Mouse (Mus musculus): ENCODE measurements around the gene Oprd1. TPM values are rescaled to one million over a fixed set of nuclear protein-coding genes. Genes with fewer than 3 reads are reported as not detected.

Gene Oprd1
- polyA plus RNA-seq, 1 experiment from 2014 or later = 0.90 TPM

DNA sequence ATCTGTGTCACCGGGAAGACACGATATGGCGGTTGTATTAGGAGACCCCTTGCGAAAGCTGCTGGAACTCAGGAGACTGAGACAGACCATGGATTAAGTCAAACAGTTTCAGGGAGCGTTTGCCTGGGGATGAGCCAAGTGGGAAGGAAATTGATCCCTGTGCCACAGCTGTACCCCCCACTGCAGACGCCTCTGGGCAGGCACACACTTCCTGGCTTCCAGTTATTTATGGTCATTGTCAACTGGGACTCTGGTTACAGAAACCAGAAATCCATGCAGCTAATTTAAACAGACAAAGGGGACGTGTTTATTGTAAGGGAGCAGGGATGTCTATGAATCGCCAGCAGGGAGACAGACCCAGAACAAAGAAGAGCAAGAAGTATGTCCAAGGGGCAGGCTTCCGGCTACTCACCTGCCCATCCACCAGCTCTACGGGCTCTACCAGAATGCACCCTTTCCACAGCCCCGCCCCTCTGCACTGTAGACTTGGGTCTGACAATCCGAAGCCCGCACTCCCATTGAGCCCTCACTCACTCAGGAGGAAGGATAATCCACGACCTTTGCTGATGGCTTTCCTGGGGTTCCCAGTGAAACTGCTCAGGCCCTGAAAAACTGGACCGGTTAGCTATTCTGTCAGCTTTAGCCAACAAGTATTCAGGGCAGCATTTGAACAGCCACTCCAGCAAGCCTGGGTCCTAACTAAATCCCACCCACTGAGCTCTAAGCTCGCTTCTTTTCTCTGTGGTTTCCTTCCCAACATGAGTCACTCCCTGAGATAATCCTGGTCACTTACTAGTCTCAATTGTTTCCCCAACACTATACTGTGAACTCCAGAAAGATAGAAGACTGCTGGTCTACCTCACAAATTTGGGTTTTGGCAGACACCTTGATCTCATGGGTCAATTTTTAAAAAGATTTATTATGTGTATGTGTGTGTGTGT is 22.3 kb upstream of the Oprd1 start:
- no peak for ATAC-seq (ENCODE audit: low FRiP score)
- 37% methylated on average over 16 of the region's 16 CpGs for WGBS
- H3K36me3 ChIP-seq = no peaks in the 10 kb centered on the region
- no peak overlapping the region for H3K4me3 ChIP-seq (replicated peaks)
- no peak overlapping the region for H3K4me2 ChIP-seq
- no peaks in the 10 kb centered on the region for H3K9me3 ChIP-seq (replicated peaks)
- H3K27me3 ChIP-seq (replicated peaks) = no peaks in the 10 kb centered on the region
- H3K27ac ChIP-seq (replicated peaks) = no peak overlapping the region
- no peak overlapping the region for H3K9ac ChIP-seq (replicated peaks)
- peaks cover 21% of the 10 kb centered on the region for H3K4me1 ChIP-seq

DNA sequence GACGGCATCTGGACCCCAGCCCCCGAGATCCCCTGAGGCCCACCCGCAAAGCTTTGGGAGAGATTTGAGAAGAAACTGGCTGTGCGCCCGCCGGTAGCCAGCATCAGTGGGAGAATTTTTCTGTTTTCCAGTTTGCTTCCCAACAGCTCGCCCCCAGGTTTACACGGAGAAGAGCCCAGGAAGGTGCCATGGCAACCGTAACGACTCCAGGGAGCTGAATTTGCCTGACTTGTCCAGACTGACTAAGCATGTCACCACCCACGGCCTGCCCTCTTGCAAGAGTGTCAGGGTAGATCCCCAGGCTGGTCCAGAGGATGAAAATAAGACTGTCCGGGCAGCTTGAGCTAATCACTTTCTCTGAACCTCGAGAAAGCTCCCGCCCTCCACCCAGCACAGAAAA is 21.4 kb upstream of the Oprd1 start:
- no peaks in the 10 kb centered on the region for H3K9me3 ChIP-seq (replicated peaks)
- WGBS = 38% methylated on average over 14 of the region's 14 CpGs
- no peak overlapping the region for H3K9ac ChIP-seq (replicated peaks)
- H3K4me2 ChIP-seq = no peak overlapping the region
- H3K4me1 ChIP-seq = peaks cover 18% of the 10 kb centered on the region
- no peaks in the 10 kb centered on the region for H3K27me3 ChIP-seq (replicated peaks)
- ATAC-seq (ENCODE audit: low FRiP score) = no peak
- H3K27ac ChIP-seq (replicated peaks) = no peak overlapping the region
- no peak overlapping the region for H3K4me3 ChIP-seq (replicated peaks)
- H3K36me3 ChIP-seq = no peaks in the 10 kb centered on the region

DNA sequence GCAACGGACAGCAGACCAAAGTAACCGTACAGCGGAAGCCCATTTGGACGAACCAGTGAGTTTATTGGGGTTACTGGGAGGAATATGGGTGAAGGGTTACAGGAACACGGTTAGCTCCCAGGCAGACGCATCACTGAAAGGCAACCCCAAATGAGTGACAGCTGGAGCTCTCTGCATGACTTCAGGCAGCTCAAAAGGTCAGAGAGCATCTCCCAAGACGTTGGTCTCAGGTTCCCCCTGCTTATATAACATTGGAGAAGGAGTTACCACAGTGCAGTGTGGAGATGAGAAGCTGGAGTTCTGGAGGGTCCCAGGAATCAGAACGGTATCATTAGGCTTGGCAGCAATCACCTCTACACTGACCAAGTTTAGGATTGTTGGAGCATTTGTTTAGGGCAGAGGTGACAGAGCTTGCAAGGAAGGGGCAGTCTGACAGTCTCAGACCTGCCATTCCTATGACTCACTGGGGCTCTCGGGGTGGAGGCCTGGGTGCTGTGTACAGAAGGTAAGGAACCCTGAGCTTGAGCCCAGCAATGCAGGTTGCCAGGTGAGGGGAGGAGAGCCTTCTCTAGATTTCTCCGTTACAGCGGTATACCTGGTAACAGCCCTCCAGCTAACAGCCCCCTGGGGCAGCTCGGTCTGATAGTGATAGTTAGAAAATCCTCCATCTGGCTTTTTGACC is 12.8 kb upstream of the Oprd1 start:
- H3K9me3 ChIP-seq (replicated peaks) = no peaks in the 10 kb centered on the region
- no peaks in the 10 kb centered on the region for H3K27me3 ChIP-seq (replicated peaks)
- 65% methylated on average over 12 of the region's 12 CpGs for WGBS
- H3K4me3 ChIP-seq (replicated peaks) = no peak overlapping the region
- no peak for ATAC-seq (ENCODE audit: low FRiP score)
- no peaks in the 10 kb centered on the region for H3K36me3 ChIP-seq
- no peak overlapping the region for H3K27ac ChIP-seq (replicated peaks)
- no peak overlapping the region for H3K4me2 ChIP-seq
- peaks cover 7% of the 10 kb centered on the region for H3K4me1 ChIP-seq
- H3K9ac ChIP-seq (replicated peaks) = no peak overlapping the region

DNA sequence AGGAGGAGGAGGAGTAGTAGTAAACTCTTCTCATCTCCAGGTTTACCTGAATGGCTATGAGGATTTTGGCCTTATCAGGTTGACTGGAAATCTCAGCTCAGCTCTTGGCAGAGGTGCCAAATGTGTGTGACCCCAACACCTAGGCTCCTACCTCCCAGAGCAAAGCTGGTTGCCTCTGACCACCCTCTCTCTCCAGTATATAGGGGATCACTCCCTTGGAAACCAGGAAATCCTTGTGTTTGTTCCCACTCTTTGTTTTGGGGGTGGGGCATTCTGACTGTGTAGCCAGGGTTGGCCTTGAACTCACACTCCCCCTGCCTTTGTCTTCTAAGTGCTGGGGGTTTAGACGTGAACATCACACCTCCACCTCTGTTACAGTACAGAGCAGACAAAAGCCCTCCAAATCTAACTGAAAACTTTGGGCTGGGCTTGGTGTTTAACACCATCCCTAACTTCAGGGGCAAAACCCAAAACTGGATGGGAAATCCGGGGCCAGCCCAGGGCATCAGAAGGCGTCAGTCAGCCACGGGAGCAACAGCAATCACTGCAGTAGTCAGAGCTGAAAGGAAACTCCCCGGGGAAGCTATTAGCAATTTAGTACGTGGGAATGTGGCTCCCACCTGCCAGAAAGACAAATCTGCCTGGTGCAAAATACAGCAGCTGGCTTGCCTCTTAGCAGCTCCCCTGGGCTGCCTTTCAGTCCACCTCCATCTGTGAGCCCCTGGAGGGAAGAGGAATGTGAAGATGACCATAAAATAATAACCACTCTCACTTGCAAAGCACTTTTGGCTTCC is 10.8 kb upstream of the Oprd1 start:
- Histone ChIP-seq H3K4me2 (no peak overlapping the region), H3K9ac (replicated peaks) (no peak overlapping the region), H3K9me3 (replicated peaks) (no peaks in the 10 kb centered on the region), H3K4me1 (peaks cover 7% of the 10 kb centered on the region), H3K27me3 (replicated peaks) (no peaks in the 10 kb centered on the region), H3K27ac (replicated peaks) (no peak overlapping the region), H3K36me3 (no peaks in the 10 kb centered on the region), H3K4me3 (replicated peaks) (no peak overlapping the region)
- no peak for ATAC-seq (ENCODE audit: low FRiP score)
- 2% methylated on average over 6 of the region's 6 CpGs for WGBS

DNA sequence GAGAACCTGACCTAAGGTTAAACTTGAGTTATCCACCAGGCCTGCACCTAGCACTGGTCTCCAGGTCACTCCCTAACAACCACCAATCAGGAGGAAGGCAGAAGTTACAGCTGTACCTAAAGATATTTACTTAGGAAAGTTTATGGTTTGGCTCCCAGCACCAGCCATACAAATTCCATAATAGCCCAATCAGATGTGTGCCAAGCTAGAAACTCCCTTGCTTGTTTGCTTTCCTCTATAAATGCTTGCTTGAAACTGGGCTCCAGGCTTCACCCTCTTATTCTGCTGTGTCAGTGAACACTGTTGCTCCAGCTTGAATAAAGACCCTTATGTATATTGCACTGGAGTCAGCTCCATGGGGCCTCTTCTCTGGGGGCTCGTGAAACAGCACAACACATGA is 7.4 kb upstream of the Oprd1 start:
- Histone ChIP-seq H3K4me1 (peaks cover 7% of the 10 kb centered on the region), H3K4me3 (replicated peaks) (no peak overlapping the region), H3K4me2 (no peak overlapping the region), H3K27ac (replicated peaks) (no peak overlapping the region), H3K9ac (replicated peaks) (no peak overlapping the region), H3K27me3 (replicated peaks) (peaks cover 5% of the 10 kb centered on the region; the same call in 1 of the 2 replicates), H3K9me3 (replicated peaks) (no peaks in the 10 kb centered on the region), H3K36me3 (no peaks in the 10 kb centered on the region)
- 53% methylated on average over 1 of the region's 1 CpGs for WGBS
- no peak for ATAC-seq (ENCODE audit: low FRiP score)

DNA sequence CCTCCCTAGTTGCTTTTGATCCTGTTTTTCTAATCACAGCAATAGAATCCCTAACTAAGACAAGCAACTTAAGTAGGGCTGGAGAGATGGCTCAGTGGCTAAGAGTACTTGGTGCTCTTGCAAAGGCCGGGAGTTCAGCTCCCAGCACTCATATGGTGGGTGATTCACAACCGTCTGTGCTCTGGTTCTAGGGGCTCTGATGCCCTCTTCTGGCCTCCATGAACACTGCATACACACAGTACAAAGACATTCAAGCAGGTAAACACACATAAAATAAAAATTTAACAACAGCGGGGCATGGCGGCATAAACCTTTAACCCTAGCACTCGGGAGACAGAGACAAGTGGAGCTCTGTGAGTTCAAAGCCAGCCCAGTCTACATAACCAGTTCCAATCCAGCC is 1.9 kb upstream of the Oprd1 start:
- Histone ChIP-seq H3K4me1 (peaks cover 11% of the 10 kb centered on the region), H3K4me3 (replicated peaks) (no peak overlapping the region), H3K36me3 (no peaks in the 10 kb centered on the region), H3K27ac (replicated peaks) (no peak overlapping the region), H3K27me3 (replicated peaks) (peaks cover 59% of the 10 kb centered on the region), H3K4me2 (no peak overlapping the region), H3K9me3 (replicated peaks) (no peaks in the 10 kb centered on the region), H3K9ac (replicated peaks) (no peak overlapping the region)
- WGBS = 74% methylated on average over 5 of the region's 5 CpGs
- ATAC-seq (ENCODE audit: low FRiP score) = no peak

DNA sequence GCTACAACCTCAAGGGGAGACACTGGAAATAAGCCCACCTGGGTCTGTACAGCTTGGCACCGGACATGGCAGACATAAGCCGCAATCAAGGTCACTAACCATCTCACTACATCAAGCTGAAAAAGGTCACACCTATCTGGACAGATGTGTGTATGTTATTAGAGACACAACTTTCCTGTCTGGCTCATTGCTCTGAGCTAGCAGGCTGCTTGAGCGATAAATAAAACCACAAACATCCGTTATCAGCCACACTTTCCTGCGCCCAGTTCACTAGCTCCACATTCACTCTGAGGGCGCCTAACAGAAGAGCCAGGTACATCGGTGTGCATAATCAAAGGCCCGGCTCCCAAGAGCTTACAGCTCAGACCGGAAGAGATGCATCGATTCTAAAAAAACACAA is 806 bp upstream of the Oprd1 start:
- Histone ChIP-seq H3K4me2 (peak overlapping the region; percentile 65), H3K27ac (replicated peaks) (no peak overlapping the region), H3K36me3 (no peaks in the 10 kb centered on the region), H3K9ac (replicated peaks) (no peak overlapping the region), H3K4me3 (replicated peaks) (no peak overlapping the region), H3K9me3 (replicated peaks) (no peaks in the 10 kb centered on the region), H3K4me1 (peaks cover 11% of the 10 kb centered on the region), H3K27me3 (replicated peaks) (peaks cover 63% of the 10 kb centered on the region)
- WGBS = 37% methylated on average over 10 of the region's 10 CpGs
- no peak for ATAC-seq (ENCODE audit: low FRiP score)

DNA sequence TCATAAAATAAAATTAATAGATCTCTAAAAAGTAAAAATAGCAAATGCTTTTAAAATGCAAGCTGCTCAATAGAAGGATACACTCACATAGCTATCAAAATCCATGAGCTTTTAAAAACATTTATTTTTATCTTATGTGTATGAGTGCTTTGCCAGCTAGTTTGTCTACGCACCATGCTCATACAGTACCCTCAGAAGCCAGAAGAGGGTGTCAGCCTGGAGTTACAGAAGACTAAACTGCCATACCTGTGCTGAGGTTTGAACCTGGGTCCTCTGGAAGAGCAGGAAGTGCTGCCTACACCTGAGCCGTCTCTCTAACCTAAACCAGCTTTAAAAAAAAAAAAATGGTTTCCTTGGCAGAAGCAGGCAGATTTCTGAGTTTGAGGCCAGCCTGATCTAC is 5.6 kb downstream of the Oprd1 start:
- H3K4me2 ChIP-seq = no peak overlapping the region
- no peaks in the 10 kb centered on the region for H3K36me3 ChIP-seq
- 94% methylated on average over 2 of the region's 2 CpGs for WGBS
- H3K4me1 ChIP-seq = no peaks in the 10 kb centered on the region
- H3K9me3 ChIP-seq (replicated peaks) = no peaks in the 10 kb centered on the region
- H3K27ac ChIP-seq (replicated peaks) = no peak overlapping the region
- no peak overlapping the region for H3K9ac ChIP-seq (replicated peaks)
- no peak overlapping the region for H3K4me3 ChIP-seq (replicated peaks)
- ATAC-seq (ENCODE audit: low FRiP score) = no peak
- peaks cover 27% of the 10 kb centered on the region for H3K27me3 ChIP-seq (replicated peaks)

DNA sequence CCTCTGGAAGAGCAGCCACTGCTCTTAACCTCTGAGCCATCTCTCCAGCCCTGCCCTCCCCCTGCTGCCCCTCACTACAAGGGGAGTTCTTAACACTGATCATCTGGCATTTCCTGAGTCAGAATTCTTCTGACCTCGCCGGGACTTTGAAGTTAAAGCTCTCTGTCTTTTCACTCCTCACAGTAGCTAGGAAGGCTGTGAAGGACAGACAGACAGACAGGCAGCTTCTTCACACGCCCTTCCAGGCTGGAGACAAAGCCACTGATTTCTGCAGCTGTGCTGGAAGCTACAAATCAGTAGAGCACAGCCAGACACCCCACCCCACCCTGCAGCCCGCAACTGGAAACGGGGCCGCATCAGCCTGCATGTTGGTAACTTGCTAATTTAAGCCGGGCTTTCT is 7.3 kb downstream of the Oprd1 start:
- Histone ChIP-seq H3K4me1 (no peaks in the 10 kb centered on the region), H3K27ac (replicated peaks) (no peak overlapping the region), H3K9me3 (replicated peaks) (no peaks in the 10 kb centered on the region), H3K4me3 (replicated peaks) (no peak overlapping the region), H3K4me2 (no peak overlapping the region), H3K36me3 (no peaks in the 10 kb centered on the region), H3K9ac (replicated peaks) (no peak overlapping the region), H3K27me3 (replicated peaks) (peaks cover 12% of the 10 kb centered on the region)
- ATAC-seq (ENCODE audit: low FRiP score) = no peak
- 82% methylated on average over 7 of the region's 7 CpGs for WGBS

DNA sequence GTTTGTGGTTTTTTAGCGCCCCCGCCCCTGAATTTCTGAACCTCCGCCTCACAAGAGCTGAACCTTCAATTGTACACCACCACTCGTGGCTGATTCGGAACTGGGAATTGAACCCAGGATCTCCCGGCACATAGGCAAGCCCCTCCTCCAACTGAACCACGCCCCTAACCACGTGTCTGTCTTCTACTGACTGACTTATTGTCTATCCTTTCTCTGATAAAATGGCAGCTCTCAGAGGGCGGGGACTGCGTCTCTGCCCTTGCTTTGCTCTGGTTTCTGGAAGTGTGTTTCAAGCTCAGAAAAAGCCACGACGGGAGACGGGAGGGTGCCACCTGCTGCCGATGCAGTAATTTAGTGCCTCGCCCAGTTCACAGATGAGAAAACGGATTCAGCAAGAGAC is 10.4 kb downstream of the Oprd1 start:
- no peaks in the 10 kb centered on the region for H3K36me3 ChIP-seq
- 69% methylated on average over 16 of the region's 16 CpGs for WGBS
- no peaks in the 10 kb centered on the region for H3K9me3 ChIP-seq (replicated peaks)
- H3K4me1 ChIP-seq = peaks cover 8% of the 10 kb centered on the region; the same call in 1 of the 2 replicates
- no peak overlapping the region for H3K4me2 ChIP-seq
- no peak overlapping the region for H3K4me3 ChIP-seq (replicated peaks)
- no peaks in the 10 kb centered on the region for H3K27me3 ChIP-seq (replicated peaks)
- H3K27ac ChIP-seq (replicated peaks) = no peak overlapping the region
- H3K9ac ChIP-seq (replicated peaks) = no peak overlapping the region
- ATAC-seq (ENCODE audit: low FRiP score) = no peak

DNA sequence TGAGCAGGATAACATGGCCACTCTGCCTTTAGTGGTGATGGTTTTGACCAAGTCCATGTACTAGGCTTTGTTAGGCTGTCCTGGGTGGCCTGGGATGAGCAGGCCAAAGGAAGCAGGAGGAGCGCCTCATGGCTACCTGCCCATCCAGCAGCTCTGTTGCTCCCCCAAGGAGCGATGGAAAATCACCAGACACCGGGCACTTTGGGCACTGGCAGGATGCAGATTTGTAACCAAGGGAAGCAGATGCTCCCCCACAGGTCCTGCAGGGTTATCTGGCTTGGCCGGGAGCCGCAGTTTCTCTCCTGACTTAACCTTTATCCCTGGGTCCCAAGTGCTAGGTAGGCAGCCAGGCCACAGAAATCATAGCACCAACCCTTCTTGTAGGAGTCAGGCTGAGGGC is 10.9 kb downstream of the Oprd1 start:
- no peaks in the 10 kb centered on the region for H3K27me3 ChIP-seq (replicated peaks)
- H3K9me3 ChIP-seq (replicated peaks) = no peaks in the 10 kb centered on the region
- H3K9ac ChIP-seq (replicated peaks) = no peak overlapping the region
- no peaks in the 10 kb centered on the region for H3K36me3 ChIP-seq
- ATAC-seq (ENCODE audit: low FRiP score) = no peak
- no peak overlapping the region for H3K27ac ChIP-seq (replicated peaks)
- no peak overlapping the region for H3K4me3 ChIP-seq (replicated peaks)
- no peak overlapping the region for H3K4me2 ChIP-seq
- peaks cover 9% of the 10 kb centered on the region; the same call in 1 of the 2 replicates for H3K4me1 ChIP-seq
- 91% methylated on average over 5 of the region's 5 CpGs for WGBS
